Mouse (Mus musculus): ENCODE results near the gene Tead1.

Tead1 gene

DNA sequence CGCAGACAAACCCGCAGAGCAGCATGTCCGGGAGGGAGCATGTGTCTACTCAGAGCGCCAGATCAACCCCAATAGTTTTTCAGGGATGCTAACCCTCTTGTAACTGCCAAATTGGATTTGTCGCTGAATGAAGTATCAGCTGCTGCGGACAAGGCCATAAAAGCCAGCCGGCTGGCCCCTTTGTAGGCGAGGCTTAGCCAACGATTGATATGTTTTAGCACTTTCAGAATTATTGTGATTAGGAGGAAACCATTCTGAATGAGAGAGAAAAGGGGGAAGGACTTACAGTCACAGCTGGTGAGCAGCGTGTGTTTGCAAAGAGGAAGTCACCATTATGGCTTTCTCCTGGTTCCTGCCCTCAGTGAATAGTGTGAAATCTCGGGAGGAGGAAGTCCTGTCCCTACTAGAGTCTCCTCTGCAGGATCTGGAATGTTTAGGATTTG lies 146.2 kb downstream of the Tead1 start:
- DNase-seq: peak; percentile 28 to 34

- no peak for DNase-seq
Observed at GRCm38 (mm10) chr7:112826114-112826911, 147.2 kb downstream of the Tead1 start.

- DNase-seq: no peak
Observed at GRCm38 (mm10) chr7:112828016-112828695, 149.0 kb downstream of the Tead1 start.

GRCm38 (mm10) chr7:112828696-112829022 lies 149.5 kb downstream of the Tead1 start:
- DNase-seq: no peak

GRCm38 (mm10) chr7:112830946-112831345 lies 151.8 kb downstream of the Tead1 start:
- no peak for DNase-seq

GRCm38 (mm10) chr7:112831446-112831845 lies 152.3 kb downstream of the Tead1 start:
- DNase-seq: no peak

GRCm38 (mm10) chr7:112833132-112833531 lies 154.0 kb downstream of the Tead1 start:
- DNase-seq: no peak

DNA sequence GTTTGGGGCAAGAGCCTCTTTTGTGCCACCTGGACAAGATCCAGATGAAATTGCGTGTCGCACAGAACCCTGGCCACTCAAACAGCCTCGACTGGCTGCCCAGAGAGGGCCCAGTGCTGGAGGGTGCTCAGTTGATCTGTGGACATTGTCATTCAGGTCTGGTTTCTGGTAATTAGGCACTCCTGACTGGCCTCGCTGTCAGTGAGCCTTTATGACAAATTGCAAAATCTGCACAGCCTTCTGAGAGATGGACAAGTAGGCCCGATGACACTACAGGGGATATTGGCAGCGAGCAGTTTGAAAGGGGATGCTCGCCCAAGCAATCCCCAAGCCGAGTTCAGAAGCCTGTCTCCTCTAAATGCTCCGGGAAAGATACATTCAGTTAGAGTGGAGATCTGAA lies 157.0 kb downstream of the Tead1 start:
- no peak for DNase-seq

DNA sequence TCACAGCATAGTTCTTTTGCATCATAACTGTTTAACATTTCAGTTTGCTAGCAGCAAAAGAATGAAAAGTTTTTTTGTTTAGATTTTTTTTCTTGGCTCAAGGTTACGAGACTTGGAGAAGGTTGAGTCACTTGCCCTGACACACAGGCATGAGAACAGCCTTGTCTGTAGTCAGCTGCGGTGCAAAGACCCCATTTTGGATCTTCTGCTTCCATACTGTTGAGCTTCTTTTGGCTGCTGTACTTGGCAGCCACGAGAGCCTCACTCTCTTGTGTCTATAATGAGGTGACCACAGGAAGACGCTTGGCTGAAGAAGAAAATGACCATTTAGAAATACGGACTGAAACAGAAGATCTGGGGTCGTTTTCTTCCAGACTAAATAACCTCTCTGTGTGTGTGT lies 159.0 kb downstream of the Tead1 start:
- no peak for DNase-seq

DNA sequence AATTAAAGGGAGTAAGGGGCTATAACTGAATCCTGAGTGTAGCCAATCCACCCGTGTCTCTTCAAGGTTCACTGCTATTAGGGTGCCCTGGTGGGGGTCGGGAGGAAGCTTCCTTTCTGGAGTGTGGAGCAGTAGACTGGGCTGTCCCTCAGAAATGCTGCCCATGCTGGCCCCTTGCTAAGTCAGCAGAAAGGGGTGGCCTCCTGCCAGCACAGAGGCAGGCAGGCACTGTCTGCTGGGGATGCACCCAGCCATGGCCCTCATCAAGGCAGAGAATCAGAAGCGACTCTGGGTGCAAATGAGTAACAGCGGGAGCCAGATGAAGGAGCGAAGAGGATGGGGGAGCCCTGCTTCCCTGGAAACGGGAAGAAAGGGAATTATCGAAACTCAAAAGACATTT lies 161.2 kb downstream of the Tead1 start:
- no peak for DNase-seq

DNA sequence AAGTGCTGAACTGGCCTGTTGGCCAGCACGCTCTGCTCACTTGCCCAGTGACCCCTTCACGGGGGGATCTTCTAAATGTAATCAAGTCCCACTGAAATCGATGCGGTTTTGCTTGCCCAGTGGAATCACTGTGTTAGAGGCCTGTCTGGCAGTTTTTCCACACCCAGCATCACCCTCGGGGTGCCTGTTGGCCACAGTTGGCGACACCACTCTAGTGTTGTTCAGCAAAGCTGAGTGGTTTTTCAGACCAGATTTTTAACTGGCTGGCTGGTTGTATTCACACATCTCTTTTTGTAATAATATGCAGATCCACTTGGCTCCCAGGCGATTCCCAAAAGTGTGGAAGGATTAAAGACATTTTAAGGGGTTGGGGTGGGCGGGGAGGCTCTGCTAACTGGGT lies 161.8 kb downstream of the Tead1 start:
- DNase-seq: no peak

DNA sequence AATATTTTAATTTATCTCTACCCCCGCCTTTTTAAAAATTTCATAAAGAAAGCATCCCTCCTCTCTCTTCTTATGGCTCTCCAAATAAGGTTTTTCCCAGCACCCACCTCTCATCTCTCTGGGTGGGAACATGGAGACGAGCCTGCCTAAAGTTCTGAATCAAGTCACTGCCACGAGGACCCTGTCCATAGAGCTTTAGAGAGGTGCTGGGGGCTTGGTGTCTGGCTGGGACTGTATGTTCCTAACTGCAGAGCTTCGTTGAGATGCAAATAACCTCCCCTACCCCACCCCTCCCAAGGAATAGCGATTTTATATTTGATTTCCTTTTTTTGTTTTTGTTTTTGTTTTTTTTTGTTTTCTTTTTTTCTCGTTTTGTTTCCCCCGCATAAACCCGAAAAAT lies 162.4 kb downstream of the Tead1 start:
- DNase-seq: no peak

- DNase-seq: no peak
Observed at GRCm38 (mm10) chr7:112841886-112842285, 162.8 kb downstream of the Tead1 start.

DNA sequence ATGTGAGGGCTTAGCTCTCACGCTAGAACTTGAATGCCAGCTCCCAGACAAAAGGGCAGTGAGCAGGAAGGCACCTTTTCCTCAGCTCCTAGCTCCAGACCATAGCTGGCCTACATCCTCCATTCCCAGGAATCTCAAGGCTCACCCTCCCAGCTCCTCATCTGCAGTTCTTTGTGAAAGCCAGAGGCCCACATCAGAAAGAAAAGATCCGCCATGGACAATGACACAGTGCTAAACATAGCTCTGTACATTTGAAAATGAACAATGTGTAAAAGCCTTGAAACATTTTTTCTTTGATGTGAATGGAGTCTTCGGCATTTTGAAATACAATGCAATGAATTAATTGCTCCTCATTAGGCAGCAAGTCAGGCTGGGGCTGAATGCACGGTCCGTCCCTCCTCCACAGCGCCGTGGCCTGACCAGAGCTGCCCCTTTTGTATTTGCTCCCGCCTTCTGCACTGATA lies 172.2 kb downstream of the Tead1 start:
- no peak for DNase-seq

- DNase-seq: no peak
Observed at GRCm38 (mm10) chr7:112852149-112852839, 173.2 kb downstream of the Tead1 start.

DNA sequence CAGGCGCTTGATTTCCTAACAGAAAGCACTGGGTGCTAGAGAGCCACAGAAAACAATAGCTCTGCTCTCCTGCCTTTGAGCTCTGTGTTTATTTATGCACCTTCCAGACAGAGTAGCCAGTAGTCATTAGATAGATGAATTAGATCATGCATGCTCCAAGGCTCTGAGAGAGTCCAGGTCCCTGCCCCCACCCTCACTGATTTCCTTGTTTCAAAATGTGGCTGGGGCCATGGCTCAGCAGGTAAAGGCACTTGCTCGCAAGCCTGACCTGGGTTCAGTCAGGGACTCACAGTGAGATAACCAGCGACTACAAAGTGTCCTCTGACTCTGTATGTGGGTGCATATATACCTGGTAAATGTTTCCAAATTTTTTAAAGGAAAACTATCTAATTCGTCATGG lies 174.7 kb downstream of the Tead1 start:
- DNase-seq: no peak

GRCm38 (mm10) chr7:112854516-112854915 lies 175.4 kb downstream of the Tead1 start:
- DNase-seq: no peak

DNA sequence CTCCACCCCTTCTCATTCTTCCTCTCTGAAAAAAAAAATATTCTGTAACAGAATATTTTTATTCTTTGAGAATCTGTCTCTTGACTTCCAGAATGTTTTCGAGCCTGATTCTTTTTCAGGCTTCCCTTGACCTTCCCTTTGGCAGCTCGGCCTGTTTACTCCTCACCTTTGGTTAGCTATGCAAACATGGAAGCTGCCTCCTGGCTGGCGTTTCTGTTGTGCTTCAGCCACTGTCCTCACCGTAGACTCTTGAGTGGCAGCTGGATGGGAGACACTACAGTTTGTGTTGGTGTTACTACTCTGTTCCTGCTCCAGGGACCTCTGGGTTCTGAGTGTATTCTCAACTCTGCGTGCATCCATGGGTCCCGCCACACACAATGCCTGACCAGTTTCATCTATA lies 176.3 kb downstream of the Tead1 start:
- DNase-seq: no peak

- no peak for DNase-seq
Observed at GRCm38 (mm10) chr7:112856121-112856571, 177.0 kb downstream of the Tead1 start.

DNA sequence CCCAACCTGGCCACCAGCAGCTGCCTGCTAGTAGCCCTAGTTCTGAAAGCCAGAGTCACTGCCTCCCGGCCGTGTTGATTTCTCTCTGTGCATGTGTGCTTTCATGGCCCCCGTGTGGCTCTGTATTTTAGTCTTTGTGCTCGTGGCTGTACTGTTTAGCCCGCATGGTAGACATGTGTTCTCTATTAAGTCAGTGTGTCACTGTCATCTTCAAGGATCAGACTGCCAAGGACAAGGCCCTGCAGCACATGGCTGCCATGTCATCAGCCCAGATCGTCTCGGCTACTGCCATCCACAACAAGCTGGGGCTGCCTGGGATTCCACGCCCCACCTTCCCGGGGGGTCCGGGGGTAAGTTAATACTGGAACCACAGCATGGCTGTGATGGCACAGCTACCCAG lies 177.5 kb downstream of the Tead1 start:
- no peak for DNase-seq

DNA sequence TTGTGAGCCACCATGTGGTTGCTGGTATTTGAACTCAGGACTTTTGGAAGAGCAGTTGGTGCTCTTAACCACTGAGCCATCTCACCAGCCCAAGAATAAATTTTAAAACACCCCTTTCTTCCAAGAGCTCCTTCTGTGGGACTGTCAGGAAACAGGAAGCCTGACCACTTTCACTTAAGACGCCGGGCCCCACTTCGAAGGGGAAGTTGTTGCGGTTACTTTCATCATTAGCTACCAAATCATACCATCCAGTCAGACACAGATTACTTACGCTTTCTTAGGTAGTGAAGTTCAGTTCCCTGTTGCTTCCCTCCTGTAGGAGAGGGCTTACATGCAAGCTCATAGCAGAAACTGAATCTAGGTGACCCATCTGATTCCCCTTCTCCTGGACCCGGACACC lies 180.8 kb downstream of the Tead1 start:
- DNase-seq: no peak

- no peak for DNase-seq
Observed at GRCm38 (mm10) chr7:112862086-112862485, 183.0 kb downstream of the Tead1 start.

- no peak for DNase-seq
Observed at GRCm38 (mm10) chr7:112864188-112864587, 185.1 kb downstream of the Tead1 start.

DNA sequence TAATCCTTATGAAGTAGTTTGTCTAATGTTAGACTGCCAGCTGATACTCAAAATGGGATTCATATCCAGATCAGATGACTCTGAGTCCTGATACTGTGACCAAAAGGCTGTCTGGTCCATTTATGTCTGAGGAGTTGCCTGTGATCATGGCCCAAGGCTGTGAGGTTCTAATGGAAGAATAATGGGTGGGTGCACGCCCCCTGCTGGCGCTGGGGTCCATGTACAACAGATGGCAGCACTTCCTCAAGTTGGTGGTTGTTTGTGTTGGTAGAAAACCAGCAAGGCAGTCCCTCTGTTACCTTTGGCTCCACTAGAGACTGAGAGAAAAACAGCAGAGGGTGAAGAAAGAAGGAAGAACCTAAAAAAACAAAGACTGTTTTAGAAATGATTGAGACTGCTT lies 186.6 kb downstream of the Tead1 start:
- peak; percentile 30 to 37 for DNase-seq
